Mouse (Mus musculus) adipocyte (in vitro differentiated cells): ENCODE data around the gene Nfib.

Source experiments
- DNase-seq: peaks from one replicate; pipeline ENCODE4 v3.0.0-alpha.2; 2016; ENCODE audit warnings: low spot score

Gene Nfib

DNA sequence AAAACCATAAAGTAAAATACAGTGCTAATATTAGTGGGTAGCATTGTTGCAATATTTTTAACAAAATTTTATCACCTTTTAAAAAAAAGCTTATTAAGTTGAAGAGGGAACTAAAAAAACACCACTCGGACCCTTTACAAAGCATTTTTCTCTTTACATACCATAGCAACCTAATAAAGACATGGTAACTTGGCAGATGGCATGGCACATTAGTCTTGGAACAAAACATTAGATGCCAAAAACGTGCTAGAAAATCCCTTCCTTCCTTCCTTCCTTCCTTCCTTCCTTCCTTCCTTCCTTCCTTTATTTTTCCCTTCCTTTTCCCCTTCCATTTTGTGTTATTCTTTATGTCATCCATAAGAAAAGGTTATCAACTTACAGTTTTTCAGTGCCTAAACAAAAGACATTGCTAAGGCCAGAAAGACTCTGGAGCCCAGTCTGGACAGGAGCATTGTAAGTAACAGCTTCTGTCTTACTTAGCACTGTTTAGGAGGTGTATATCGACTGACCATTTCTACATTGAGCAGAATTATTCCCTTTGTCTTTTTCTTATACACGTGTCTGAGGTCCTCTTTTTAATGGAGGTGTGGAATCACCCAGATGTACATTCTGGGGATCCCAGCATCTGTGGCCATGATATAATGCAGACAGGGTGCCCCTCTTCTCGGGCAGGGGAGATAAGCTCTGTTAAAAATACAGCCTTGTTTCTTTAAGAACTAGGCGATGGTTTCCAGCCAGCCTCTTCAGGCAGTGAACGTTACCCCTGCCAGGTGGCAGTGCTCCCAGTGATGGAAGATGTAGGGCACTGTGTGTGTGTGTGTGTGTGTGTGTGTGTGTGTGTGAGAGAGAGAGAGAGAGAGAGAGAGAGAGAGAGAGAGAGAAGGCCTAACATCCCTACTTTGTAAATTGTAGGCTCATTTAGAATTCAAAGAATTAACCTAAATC is 113.2 kb downstream of the Nfib start:
- DNase-seq: peak; percentile 86

GRCm38 (mm10) chr4:82589345-82589890 is 116.1 kb downstream of the Nfib start:
- DNase-seq: peak; percentile 80

- DNase-seq: no peak
Measured at GRCm38 (mm10) chr4:82588718-82589117, 116.8 kb downstream of the Nfib start.

DNA sequence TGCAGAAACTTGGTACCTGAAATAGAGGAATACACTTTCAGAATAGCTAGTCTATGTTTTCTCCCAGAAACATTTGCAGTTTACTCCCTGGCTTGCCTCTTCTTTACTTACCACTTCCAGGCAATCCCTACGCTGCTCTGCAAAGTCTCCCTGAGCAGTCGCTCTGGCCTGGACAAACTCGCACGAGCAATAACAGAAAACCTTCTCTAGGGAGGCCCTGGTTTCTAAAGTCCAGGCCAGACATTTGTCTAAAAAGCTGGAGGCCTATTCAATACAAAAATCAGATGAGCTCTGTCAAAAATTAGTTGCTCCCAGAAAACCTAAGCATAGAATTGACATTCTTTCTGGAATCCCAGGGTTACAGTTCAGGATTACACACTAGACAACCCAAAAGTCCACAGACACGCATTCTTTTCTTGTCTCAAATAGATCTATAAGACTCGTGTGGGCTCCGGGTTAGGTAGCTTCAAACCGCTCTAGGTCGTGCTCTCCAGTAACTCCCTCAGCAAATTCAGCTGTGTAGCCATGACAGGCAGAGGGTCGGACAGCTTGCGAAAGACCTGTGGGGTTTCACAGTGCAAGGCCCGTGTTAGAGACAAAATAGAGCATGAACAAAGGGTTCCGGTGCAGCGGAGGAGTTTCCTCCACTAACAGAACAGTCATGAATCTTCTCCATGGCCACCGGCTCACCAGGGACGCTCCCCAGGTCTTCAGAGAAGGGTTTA is 118.2 kb downstream of the Nfib start:
- no peak for DNase-seq

- no peak for DNase-seq
Measured at GRCm38 (mm10) chr4:82586637-82587036, 118.9 kb downstream of the Nfib start.

GRCm38 (mm10) chr4:82585536-82585935 is 120.0 kb downstream of the Nfib start:
- DNase-seq: no peak

DNA sequence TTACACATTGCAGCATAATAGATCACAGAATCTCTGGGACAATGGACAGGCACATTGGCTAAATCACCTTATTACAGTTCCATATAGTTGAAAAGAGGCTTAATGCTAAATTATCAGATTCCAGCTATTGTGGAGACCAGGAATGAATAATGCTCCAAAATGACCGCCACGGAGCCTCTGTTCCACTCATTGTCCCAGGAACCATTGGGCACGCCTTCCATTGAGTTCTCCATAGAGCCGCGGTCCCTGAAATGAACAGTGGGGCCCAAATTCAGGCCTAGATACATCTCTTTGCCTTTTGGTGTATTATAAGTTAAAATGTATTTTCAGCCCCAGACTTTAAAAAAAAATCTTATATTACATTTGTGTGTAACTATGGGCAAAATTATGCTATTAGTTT is 120.5 kb downstream of the Nfib start:
- no peak for DNase-seq

GRCm38 (mm10) chr4:82584548-82584947 is 121.0 kb downstream of the Nfib start:
- DNase-seq: no peak

DNA sequence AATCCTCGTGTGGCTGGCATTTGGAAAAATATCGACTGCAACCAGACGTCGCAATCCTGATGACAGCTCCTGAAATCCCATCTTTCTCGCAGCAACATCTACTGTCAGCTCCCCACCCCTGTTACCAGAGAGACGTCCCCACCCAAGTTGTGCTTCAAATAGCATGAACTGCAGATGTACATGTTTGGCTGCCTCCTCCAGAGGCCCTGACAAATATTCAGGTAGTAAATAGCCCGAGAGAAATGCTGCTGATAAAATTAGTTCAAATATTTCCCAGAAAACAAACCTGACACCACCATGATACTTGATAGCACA is 132.3 kb downstream of the Nfib start:
- DNase-seq: no peak

DNA sequence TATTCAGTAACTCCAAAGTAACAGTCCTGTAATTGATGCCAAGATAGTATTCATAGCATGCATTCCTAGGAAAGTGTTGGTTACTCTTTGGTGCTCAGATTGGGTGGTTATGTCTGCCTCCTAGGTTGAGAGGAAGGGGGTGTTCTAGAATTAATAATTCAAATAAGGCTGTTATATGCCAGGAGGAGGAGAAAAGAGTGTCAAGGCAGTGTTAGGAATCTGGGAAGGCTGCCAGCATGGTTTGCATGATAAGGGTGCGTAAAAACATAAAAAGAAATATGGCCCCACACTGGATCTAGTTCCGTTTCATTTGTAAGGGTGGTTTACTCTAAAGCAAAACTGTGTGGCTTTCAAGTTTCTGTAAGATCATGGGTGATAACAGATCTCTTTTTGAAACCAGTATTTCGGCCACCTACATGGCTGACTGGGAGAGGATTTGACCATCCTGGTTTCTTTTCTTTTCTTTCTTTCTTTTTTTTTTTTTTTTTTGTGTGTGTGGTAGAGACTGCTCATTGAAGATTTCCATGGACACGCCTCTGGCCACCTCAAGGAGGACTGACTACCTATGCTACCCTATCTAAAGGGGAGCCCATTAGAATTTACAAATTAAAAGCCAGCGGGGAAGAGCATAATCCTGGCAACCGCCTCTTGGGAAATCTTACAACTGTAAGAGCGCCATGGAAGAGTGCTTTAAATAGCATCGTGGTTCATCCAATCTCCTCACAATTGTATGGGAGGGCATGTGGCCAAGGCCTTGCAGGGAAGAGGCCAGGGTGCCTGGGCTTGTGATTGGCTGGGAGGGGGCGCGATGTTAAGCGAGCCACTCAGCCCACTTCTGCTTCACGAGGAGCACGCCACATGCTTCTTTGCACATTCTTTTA is 132.9 kb downstream of the Nfib start:
- no peak for DNase-seq

- no peak for DNase-seq
Measured at GRCm38 (mm10) chr4:82558816-82559215, 146.7 kb downstream of the Nfib start.

DNA sequence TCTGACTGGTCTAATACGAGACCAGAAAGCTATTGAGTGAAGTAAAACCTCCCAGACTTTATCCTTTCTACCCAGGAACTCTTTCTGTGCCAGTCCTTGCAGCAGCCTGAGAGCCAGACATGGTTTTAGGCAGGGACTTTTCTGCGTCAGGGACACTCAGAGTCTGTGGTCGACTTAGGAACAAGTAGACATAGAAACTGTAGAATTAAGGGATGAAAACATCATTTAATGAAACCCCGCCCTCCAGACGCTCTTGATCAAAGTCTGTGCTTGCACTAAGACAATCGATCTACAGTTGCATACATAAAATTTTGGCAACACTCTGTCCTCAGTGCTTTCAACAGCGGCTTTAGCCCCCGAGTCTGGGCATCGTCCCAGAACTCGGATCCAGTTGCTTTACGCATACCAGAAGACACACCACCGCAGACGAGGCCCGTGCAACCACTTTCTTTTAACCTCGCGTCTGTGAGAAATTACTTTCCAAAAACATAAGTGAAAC is 149.8 kb downstream of the Nfib start:
- no peak for DNase-seq

- DNase-seq: no peak
Measured at GRCm38 (mm10) chr4:82553658-82554057, 151.9 kb downstream of the Nfib start.

- no peak for DNase-seq
Measured at GRCm38 (mm10) chr4:82552238-82552637, 153.3 kb downstream of the Nfib start.

GRCm38 (mm10) chr4:82549762-82550380 is 155.7 kb downstream of the Nfib start:
- DNase-seq: peak; percentile 22

- DNase-seq: no peak
Measured at GRCm38 (mm10) chr4:82548247-82548646, 157.3 kb downstream of the Nfib start.

DNA sequence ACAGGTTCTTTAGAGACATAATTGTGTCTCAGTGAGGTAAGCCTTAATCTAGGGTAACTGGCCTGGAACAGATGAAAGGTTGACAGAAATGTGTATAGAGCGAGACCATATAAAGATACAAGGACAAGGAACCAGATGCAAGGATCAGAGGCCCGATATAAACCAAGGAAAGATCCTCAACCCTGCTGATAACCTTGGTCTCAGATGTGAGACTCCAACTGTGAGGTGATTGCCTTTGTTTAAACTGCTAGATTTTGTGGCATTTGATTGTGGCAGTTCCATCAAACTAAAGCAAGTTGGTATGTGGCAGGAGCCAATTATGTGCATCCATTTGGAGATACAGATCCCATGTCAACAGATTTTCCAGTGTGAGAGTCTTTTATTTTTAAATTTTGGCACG is 161.6 kb downstream of the Nfib start:
- no peak for DNase-seq

- no peak for DNase-seq
Measured at GRCm38 (mm10) chr4:82543398-82543740, 162.2 kb downstream of the Nfib start.

- DNase-seq: no peak
Measured at GRCm38 (mm10) chr4:82542656-82543397, 162.7 kb downstream of the Nfib start.

- peak; percentile 91 for DNase-seq
Measured at GRCm38 (mm10) chr4:82541894-82542510, 163.5 kb downstream of the Nfib start.
